Comparison of ENCODE assay signal across 8 mouse cellular contexts in the genomic region with DNA sequence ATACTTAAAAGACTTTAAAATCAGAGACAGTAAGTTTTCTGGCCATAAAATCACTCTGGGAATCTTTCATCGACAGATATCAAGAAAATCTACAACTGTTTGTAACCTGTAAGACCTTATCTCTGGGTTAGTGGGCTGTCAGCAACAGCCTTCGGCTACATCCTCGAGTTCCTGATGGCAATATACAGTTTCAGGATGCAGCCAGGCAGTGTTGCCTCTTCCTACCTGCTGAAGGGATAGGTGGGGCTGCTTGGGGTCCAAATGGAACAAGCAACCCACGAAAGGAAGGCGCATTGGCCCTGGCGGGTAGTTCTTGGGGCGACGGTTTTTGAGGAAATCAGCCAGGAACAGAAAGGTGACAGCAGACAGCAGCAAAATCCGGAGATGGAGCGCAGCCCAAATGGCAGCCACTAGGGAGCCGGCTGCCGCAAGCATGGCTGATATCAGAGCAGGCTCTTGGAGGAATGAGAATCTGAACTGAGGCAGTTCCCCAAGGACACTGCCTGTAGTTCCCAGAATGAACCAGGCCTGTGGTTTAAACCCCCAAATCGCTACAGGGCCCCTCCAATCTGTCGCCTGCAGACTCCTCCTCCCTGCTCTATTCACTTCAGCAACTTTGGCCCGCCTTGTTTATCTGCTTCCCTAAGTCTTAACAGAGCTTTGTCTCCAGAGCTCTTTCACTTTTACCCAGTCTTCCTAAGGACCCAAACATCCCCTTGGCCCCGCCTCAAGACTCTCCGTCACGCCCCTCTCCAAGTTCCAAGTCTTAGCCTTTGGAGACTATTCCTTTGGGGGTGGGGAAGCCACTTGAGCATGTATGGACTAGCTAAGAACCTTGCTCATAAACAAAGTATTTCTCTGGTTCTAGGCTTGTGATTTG. TPM values are rescaled to one million over a fixed set of nuclear protein-coding genes. Genes with fewer than 3 reads are reported as not detected.
DNase-seq lines count a peak whose midpoint lies in the region; ATAC-seq lines count a peak whose summit lies in the region.

A gene (minus strand): TSS at position 668 of the 880 bp plus-strand sequence.

- H3K9me3 ChIP-seq in forebrain, embryonic 12.5 days, result no peaks in the 10 kb centered on the region
- H3K9me3 ChIP-seq in heart, embryonic 15.5 days (replicated peaks), result no peaks in the 10 kb centered on the region
- H3K9me3 ChIP-seq in liver, embryonic 16.5 days (replicated peaks; ENCODE audit: control insufficient read depth, low read length), result no peaks in the 10 kb centered on the region
- no peaks in the 10 kb centered on the region for H3K9me3 ChIP-seq in neural tube, embryonic 13.5 days

- WGBS in forebrain, embryonic 12.5 days, result 7% methylated on average over 18 of the region's 18 CpGs
- WGBS in heart, embryonic 15.5 days, result 5% methylated on average over 18 of the region's 18 CpGs
- 3% methylated on average over 18 of the region's 18 CpGs for WGBS in liver, embryonic 16.5 days (ENCODE audit: insufficient replicate concordance)
- 12% methylated on average over 18 of the region's 18 CpGs for WGBS in neural tube, embryonic 13.5 days

- no peaks in the 10 kb centered on the region for H3K36me3 ChIP-seq in forebrain, embryonic 12.5 days (replicated peaks)
- no peaks in the 10 kb centered on the region for H3K36me3 ChIP-seq in heart, embryonic 15.5 days
- H3K36me3 ChIP-seq in liver, embryonic 16.5 days (ENCODE audit: control insufficient read depth, insufficient read depth), result no peaks in the 10 kb centered on the region
- no peaks in the 10 kb centered on the region for H3K36me3 ChIP-seq in neural tube, embryonic 13.5 days

- peak within 1 kb of the TSS; percentile 67 for H3K4me3 ChIP-seq in brown adipose tissue, adult 24 weeks (ENCODE audit: insufficient read depth, low read depth, low read length)
- peak within 1 kb of the TSS; percentile 33 for H3K4me3 ChIP-seq in forebrain, embryonic 12.5 days (replicated peaks)
- peak within 1 kb of the TSS; percentile 52 for H3K4me3 ChIP-seq in heart, embryonic 15.5 days
- H3K4me3 ChIP-seq in liver, embryonic 16.5 days (ENCODE audit: low read depth, low read length), result peak within 1 kb of the TSS; percentile 34
- H3K4me3 ChIP-seq in neural tube, embryonic 13.5 days, result peak within 1 kb of the TSS; percentile 38

- peak within 1 kb of the TSS; percentile 81 for H3K27ac ChIP-seq in brown adipose tissue, adult 24 weeks (replicated peaks; ENCODE audit: low read depth, low read length)
- H3K27ac ChIP-seq in forebrain, embryonic 12.5 days, result peak within 1 kb of the TSS; percentile 70
- H3K27ac ChIP-seq in heart, embryonic 15.5 days, result peak within 1 kb of the TSS; percentile 56; the same call in 1 of the 2 replicates
- no peak within 1 kb of the TSS for H3K27ac ChIP-seq in liver, embryonic 16.5 days (ENCODE audit: low read length)
- peak within 1 kb of the TSS; percentile 69 for H3K27ac ChIP-seq in neural tube, embryonic 13.5 days (replicated peaks)

- H3K4me2 ChIP-seq in forebrain, embryonic 12.5 days, result peak within 1 kb of the TSS; percentile 59
- peak within 1 kb of the TSS; percentile 71 for H3K4me2 ChIP-seq in heart, embryonic 15.5 days
- peak within 1 kb of the TSS; percentile 36 for H3K4me2 ChIP-seq in liver, embryonic 16.5 days (ENCODE audit: low read depth, low read length)
- peak within 1 kb of the TSS; percentile 63 for H3K4me2 ChIP-seq in neural tube, embryonic 13.5 days

- DNase-seq in 3T3-L1 (ENCODE audit: low read depth, low spot score), result peak; percentile 87
- DNase-seq in kidney, postnatal 14 days, result peak; percentile 73
- peak; percentile 5 for DNase-seq in thymus, postnatal 36 days

- H3K4me1 ChIP-seq in brown adipose tissue, adult 24 weeks (ENCODE audit: control insufficient read depth, insufficient read depth, insufficient read length, low read length), result no peaks in the 10 kb centered on the region; the same call in 1 of the 2 replicates
- peaks cover 12% of the 10 kb centered on the region for H3K4me1 ChIP-seq in forebrain, embryonic 12.5 days
- H3K4me1 ChIP-seq in heart, embryonic 15.5 days (replicated peaks), result peaks cover 9% of the 10 kb centered on the region; the same call in 1 of the 2 replicates
- H3K4me1 ChIP-seq in liver, embryonic 16.5 days (ENCODE audit: control insufficient read depth, low read depth, low read length), result no peaks in the 10 kb centered on the region
- peaks cover 11% of the 10 kb centered on the region for H3K4me1 ChIP-seq in neural tube, embryonic 13.5 days (replicated peaks)

- H3K27me3 ChIP-seq in forebrain, embryonic 12.5 days, result no peaks in the 10 kb centered on the region
- H3K27me3 ChIP-seq in heart, embryonic 15.5 days, result no peaks in the 10 kb centered on the region
- no peaks in the 10 kb centered on the region for H3K27me3 ChIP-seq in liver, embryonic 16.5 days (ENCODE audit: control insufficient read depth, insufficient read depth, low read depth, low read length)
- H3K27me3 ChIP-seq in neural tube, embryonic 13.5 days, result no peaks in the 10 kb centered on the region

- peak; percentile 88 for ATAC-seq in forebrain, embryonic 12.5 days (ENCODE audit: low FRiP score)
- peak; percentile 81 for ATAC-seq in heart, embryonic 15.5 days (replicated peaks; ENCODE audit: insufficient number of reproducible peaks, insufficient read depth, low FRiP score, low read depth)
- peak; percentile 56 for ATAC-seq in liver, embryonic 16.5 days (ENCODE audit: low read depth)
- ATAC-seq in neural tube, embryonic 13.5 days (ENCODE audit: low read depth), result peak; percentile 94

- H3K9ac ChIP-seq in forebrain, embryonic 12.5 days, result peak within 1 kb of the TSS; percentile 29
- peak within 1 kb of the TSS; percentile 33; the same call in 1 of the 2 replicates for H3K9ac ChIP-seq in heart, embryonic 15.5 days
- no peak within 1 kb of the TSS for H3K9ac ChIP-seq in liver, embryonic 16.5 days (ENCODE audit: low read depth, low read length)
- H3K9ac ChIP-seq in neural tube, embryonic 13.5 days, result peak within 1 kb of the TSS; percentile 64

RNA-seq across cellular contexts. Expression of the gene that starts here (rescaled TPM):
- 3.5 and 4.7 TPM in 2 replicates for polyA plus RNA-seq in brown adipose tissue, adult 24 weeks (2012; ENCODE audit: insufficient read depth, insufficient read length, missing spikeins)
- polyA plus RNA-seq in forebrain, embryonic 12.5 days (2016; fragmentation: Nextera tagmentation; extraction: Ambion mirVana), result 2.0 and 2.7 TPM in 2 replicates
- 0.87 and 1.4 TPM in 2 replicates for polyA plus RNA-seq in heart, embryonic 15.5 days (2015; fragmentation: Nextera tagmentation; extraction: Ambion mirVana)
- polyA plus RNA-seq in liver, embryonic 16.5 days (2015; fragmentation: Nextera tagmentation; extraction: Ambion mirVana), result 0.07 and 0.13 TPM in 2 replicates
- 4.8 and 6.7 TPM in 2 replicates for polyA plus RNA-seq in neural tube, embryonic 13.5 days (2015; fragmentation: Nextera tagmentation; extraction: Ambion mirVana)

Comparison
In these comparisons a context has a peak if more than half of its experiments do, and no peak if none do; other contexts are left out.
1. Peak in ATAC-seq, H3K4me3 ChIP-seq and H3K4me2 ChIP-seq in liver, embryonic 16.5 days; RNA of the gene not detected or under 1 TPM.
2. DNase-seq: peak in every context shown above with its lines; median percentile 87 in 3T3-L1; 73 in kidney, postnatal 14 days; 5 in thymus, postnatal 36 days.